Mouse (Mus musculus) lung, adult 2 months (tissue): ENCODE measurements at regions not wholly inside any gene's neighbourhood (a gene's known extent, or its start where the extent isn't known, plus 50 kb on each side); places are given as distances from the start of the nearest gene placed in this dataset.
A peak's percentile ranks its signal among the peaks of the same experiment; 100 is the strongest.

Experiments
- DNase-seq: peaks from one replicate; pipeline ENCODE4 v3.0.0; 2022
- H3K4me1 ChIP-seq: fragments of 200-500 bp; 2 replicates; pipeline ENCODE4 v1.6.1; 2011; ENCODE audit warnings: low read length; ENCODE audit not compliant: control insufficient read depth, insufficient read depth
- H3K4me3 ChIP-seq: fragments of 200-500 bp; replicated peaks from 2 replicates; pipeline ENCODE3; 2011; ENCODE audit warnings: low read depth, mild to moderate bottlenecking, control low read depth, low read length; ENCODE audit errors: extremely low read depth
- CTCF ChIP-seq: fragments of 200-500 bp; IDR thresholded peaks from 2 replicates; pipeline ENCODE4 v1.5.1; 2011; ENCODE audit warnings: mild to moderate bottlenecking, low read length, control low read depth; ENCODE audit not compliant: insufficient read depth
- POLR2A ChIP-seq: fragments of 200-500 bp; IDR thresholded peaks from 2 replicates; pipeline ENCODE4 v1.6.1; 2011; ENCODE audit warnings: low read depth, mild to moderate bottlenecking, control low read depth, low read length, borderline replicate concordance; ENCODE audit errors: extremely low read depth
- WGBS: fragments of 180-500 bp; shearing (Covaris S2); methylation state at CpG from one replicate; pipeline ENCODE4 v1.1.7; 2018; 5-methylcytosine and 5-hydroxymethylcytosine counted together

- DNase-seq: no peak
- Histone ChIP-seq H3K4me3 (no peak overlapping the region), H3K4me1 (0 out of 2 replicates have a peak, but pooled peaks cover 2% of the 10 kb centered on the region)
- 6% methylated on average over 30 of the region's 30 CpGs for WGBS
- TF ChIP-seq CTCF (no peak), POLR2A (no peak)
These were observed 123.9 kb downstream of the Tmem161b start for GRCm38 (mm10) chr13:84345791-84346511.

DNA sequence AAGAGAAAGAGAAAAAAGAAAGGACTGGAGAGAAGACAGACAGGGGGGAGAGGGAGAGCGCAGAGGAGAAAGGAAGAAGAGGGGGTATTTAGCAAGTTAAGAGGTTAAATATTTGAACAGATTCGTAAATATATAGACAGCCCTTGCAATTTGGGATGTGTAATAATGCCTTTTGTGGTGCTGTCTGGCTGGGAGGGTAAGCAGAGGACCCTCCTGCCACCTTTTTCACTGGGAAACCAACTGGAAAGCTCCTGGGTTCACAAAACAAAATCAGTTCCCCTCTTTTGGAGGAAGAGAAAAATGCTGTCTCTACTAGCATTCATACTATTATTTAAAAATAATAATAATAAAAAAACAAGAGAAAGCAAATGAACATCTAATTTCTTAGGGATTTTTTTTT lies 124.5 kb downstream of the Tmem161b start:
- H3K4me1 ChIP-seq: 0 out of 2 replicates have a peak, but pooled peaks cover 2% of the 10 kb centered on the region
- no peak for DNase-seq
- TF ChIP-seq CTCF (no peak), POLR2A (no peak)
- WGBS: 3% methylated on average over 2 of the region's 2 CpGs
- no peak overlapping the region for H3K4me3 ChIP-seq

DNA sequence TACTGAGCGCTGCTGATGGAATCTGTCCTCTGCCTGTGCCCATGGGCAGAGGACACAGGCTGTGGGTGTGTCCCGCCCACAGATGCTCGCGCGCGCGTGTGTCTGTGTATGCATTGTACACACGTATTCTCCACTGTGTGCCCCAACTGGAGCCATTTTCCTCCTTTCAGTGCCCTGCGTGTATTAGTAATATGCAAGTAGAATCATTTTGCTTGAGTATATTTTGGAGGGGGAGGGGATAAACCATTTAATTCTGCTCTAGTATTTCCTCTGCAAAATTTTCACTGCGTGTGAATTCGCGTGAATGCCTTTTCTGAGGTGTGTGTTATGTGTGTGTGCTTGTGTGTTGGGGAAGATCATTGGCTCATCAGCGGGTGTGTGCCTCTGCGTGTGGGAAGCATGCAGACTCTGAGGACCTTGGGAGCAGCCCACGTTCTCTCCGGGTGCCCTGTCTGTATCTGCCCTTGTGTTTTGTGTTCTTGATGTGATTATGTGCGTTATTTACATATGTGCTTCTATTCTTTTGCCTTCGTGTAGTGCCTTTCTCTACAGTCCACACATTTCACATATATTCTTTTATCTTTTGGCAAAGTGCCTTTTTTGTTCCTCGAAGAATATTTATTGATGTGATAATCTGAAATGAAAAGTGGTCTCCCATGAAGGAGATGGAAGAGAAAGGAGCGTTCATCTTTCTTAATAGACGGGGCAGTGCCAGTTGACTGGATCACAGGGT lies 125.3 kb downstream of the Tmem161b start:
- Histone ChIP-seq H3K4me3 (peak overlapping the region; percentile 40), H3K4me1 (0 out of 2 replicates have a peak, but pooled peaks cover 2% of the 10 kb centered on the region)
- TF ChIP-seq CTCF: no peak
- no peak for TF ChIP-seq POLR2A
- WGBS: 2% methylated on average over 21 of the region's 21 CpGs
- no peak for DNase-seq

DNA sequence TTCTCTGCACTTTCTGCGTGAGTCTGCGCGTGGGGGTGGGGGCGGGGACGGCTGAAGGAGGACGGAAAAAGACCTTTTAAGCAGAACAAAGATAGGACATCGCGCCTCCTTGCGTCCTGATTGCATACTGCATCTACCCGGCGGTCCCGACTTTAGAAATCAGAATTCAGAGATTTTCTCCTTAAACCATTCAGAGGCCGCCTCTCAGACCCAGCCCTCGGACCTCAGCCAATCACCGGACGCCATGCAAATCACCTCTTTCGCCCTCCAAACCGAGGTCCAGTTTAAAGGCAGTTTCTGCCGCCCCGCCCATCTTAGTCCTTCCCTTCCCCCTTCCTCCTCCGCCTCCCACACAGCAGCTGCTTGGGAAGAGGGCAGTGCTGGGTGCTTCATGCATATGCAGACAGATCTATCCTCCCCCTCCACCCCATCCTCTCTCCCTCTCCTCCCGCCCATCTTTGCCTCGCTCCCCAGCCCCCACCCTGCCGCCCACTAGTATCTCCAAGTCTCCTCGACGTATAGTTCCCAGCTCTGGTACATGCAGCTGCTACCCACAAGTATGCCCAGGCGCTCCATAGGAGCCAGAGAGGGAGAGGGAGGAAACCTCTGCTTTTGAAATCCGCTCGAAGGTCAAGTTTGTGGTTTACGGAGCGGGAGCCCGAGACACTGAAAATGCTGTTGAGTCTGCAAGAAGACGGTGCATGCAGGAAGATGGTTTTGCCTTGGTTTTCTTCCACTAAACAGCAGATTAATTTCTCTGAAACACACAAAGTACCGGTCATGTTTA lies 126.0 kb downstream of the Tmem161b start:
- TF ChIP-seq POLR2A (peak; percentile 50; the same call in 1 of the 2 replicates), CTCF (peak; percentile 62)
- under 1% methylated on average over 34 of the region's 34 CpGs for WGBS
- Histone ChIP-seq H3K4me1 (0 out of 2 replicates have a peak, but pooled peaks cover 2% of the 10 kb centered on the region), H3K4me3 (peak overlapping the region; percentile 48)
- DNase-seq: peak; percentile 78

DNA sequence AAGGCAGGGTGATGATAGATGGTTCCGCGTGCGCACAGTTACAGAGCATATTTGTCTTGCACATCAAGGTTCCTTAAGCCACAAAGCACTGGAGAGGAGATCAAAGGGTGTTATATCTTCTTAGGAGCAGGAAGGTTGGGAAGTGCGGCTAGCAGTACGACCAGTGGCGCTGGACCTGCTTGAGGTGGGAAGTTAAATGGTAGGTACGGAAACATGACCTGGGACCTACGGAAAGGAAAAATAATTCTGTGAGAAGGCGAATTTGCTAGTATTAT lies 126.5 kb downstream of the Tmem161b start:
- Histone ChIP-seq H3K4me3 (peak overlapping the region; percentile 48), H3K4me1 (0 out of 2 replicates have a peak, but pooled peaks cover 2% of the 10 kb centered on the region)
- no peak for DNase-seq
- no peak for TF ChIP-seq CTCF
- no peak for TF ChIP-seq POLR2A
- under 1% methylated on average over 9 of the region's 9 CpGs for WGBS

DNA sequence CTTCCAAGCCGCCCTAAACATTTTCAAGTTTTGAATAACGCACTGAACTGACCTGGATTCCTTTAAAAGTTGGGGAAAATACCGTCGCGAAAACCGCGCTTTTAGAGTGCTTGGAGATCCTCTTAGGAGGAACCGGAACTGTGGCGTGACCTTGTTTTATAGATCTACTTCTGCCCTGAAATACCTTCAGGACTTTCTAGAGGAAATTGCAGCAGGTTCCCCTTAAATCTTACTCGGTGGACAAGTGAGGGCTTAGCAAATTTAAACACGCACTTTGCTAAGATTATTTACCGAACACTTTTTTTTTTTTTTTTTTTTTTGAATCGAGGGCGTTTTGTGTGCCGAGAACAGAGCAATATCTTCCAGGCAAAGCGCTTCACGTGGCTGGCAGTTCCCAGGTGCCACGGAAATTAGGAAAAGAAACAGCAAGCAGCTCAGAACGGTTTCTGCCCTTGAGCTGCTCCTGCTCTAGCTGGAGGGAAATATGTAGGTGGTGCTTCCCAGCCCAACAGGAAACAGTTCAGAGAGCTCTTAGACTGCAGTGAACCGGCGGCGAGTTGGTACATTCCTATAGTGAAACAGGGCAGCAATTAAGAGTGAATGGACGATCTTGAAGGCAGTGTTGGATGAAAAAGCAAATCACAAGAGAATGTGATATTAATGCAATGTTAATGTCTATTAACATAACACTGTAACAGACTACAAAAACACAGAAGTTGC lies 127.1 kb downstream of the Tmem161b start:
- Histone ChIP-seq H3K4me3 (peak overlapping the region; percentile 66), H3K4me1 (0 out of 2 replicates have a peak, but pooled peaks cover 2% of the 10 kb centered on the region)
- TF ChIP-seq POLR2A (no peak), CTCF (no peak)
- WGBS: under 1% methylated on average over 23 of the region's 23 CpGs
- DNase-seq: no peak

DNA sequence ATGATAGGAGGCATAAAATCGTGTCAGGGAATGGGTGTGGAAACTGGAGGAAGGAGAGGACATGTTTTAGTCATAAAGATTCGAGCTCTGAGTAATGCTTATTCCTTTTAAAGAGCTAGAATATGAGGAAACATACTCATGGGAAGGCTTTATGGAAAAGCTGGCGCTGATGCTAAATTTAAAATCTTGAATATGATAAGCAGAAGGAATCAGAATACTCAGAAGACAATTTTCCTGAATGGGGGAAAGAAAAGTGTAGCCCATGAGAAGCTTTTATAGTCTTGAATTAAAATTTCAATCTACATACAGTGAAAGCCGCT lies 127.6 kb downstream of the Tmem161b start:
- Histone ChIP-seq H3K4me1 (0 out of 2 replicates have a peak, but pooled peaks cover 2% of the 10 kb centered on the region), H3K4me3 (no peak overlapping the region)
- 43% methylated on average over 4 of the region's 4 CpGs for WGBS
- no peak for TF ChIP-seq CTCF
- no peak for TF ChIP-seq POLR2A
- DNase-seq: no peak

- no peak overlapping the region for H3K4me3 ChIP-seq
- 0 out of 2 replicates have a peak, but pooled peaks cover 2% of the 10 kb centered on the region for H3K4me1 ChIP-seq
- TF ChIP-seq CTCF: no peak
- TF ChIP-seq POLR2A: no peak
- DNase-seq: no peak
- WGBS: 54% methylated on average over 5 of the region's 5 CpGs
These were observed 128.7 kb downstream of the Tmem161b start for GRCm38 (mm10) chr13:84350791-84351190.

DNA sequence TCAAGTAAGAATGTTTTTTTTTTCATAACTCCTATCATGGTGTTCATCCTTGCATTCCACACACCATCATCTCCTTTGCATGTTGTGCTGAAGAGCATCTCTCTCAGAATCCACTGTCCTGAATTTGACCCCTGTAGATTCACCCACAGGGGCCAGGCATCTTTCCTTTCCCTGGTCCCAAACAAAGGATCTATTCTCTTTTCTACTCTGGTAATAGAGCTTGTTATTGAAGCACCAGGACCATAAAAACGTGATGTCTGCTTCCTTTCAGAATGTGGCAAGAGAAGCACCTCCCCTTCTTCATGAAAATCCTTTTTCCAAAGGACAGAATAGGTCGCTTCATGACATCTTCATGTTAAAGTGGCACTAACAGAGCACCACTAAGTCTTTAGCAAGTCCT lies 134.4 kb downstream of the Tmem161b start:
- no peak for DNase-seq
- 37% methylated on average over 2 of the region's 2 CpGs for WGBS

More for the DNA sequence above, 134.4 kb downstream of the Tmem161b start:
- no peak for TF ChIP-seq CTCF
- TF ChIP-seq POLR2A: no peak
- no peaks in the 10 kb centered on the region for H3K4me1 ChIP-seq
- H3K4me3 ChIP-seq: no peak overlapping the region
